ENCODE assay signal across 22 mouse cellular contexts in genomic region chr19:10510759-10511330, GRCm38 (mm10). TPM values are rescaled to one million over a fixed set of nuclear protein-coding genes. Genes with fewer than 3 reads are reported as not detected.
A peak's percentile ranks its signal among the peaks of the same experiment; 100 is the strongest.
DNase-seq lines count a peak whose midpoint lies in the region; ATAC-seq and TF ChIP-seq lines count a peak whose summit lies in the region.
"Had no signal": no experiment of that assay in that cellular context is flagged by ENCODE, and none has a peak within 500 bp of the region (broad histone marks: within the 10 kb centered on the region; RNA-seq: fewer than 3 reads in every experiment).

No protein-coding gene starts in this region.

- no peaks in the 10 kb centered on the region for H3K4me1 ChIP-seq in liver, adult 2 months (ENCODE audit: control insufficient read depth, insufficient read depth, low read length)
- peaks cover 11% of the 10 kb centered on the region; the same call in 1 of the 2 replicates for H3K4me1 ChIP-seq in liver, embryonic 12.5 days
- no peaks in the 10 kb centered on the region for H3K4me1 ChIP-seq in brown adipose tissue, adult 24 weeks (ENCODE audit: control insufficient read depth, insufficient read depth, insufficient read length, low read length)
- H3K4me1 ChIP-seq in lung, postnatal 0 days (ENCODE audit: insufficient read depth, low read depth, low read length), result no peaks in the 10 kb centered on the region
- H3K4me1 ChIP-seq in midbrain, postnatal 0 days (ENCODE audit: insufficient read depth, low read length), result no peaks in the 10 kb centered on the region
- H3K4me1 ChIP-seq: embryonic facial prominence, embryonic 12.5 days; limb, embryonic 12.5 days; neural tube, embryonic 12.5 days had no signal

- no peak overlapping the region for H3K27ac ChIP-seq in liver, adult 2 months (replicated peaks; ENCODE audit: insufficient read depth, low read depth, low read length)
- no peak overlapping the region for H3K27ac ChIP-seq in liver, embryonic 12.5 days
- peak overlapping the region; percentile 69 for H3K27ac ChIP-seq in brown adipose tissue, adult 24 weeks (replicated peaks; ENCODE audit: low read depth, low read length)
- peak overlapping the region; percentile 38 for H3K27ac ChIP-seq in lung, postnatal 0 days (ENCODE audit: low read length)
- no peak overlapping the region for H3K27ac ChIP-seq in midbrain, postnatal 0 days (ENCODE audit: low read depth, low read length)
- H3K27ac ChIP-seq: embryonic facial prominence, embryonic 12.5 days; heart, adult 2 months; hindbrain, postnatal 0 days; limb, embryonic 12.5 days; neural tube, embryonic 12.5 days had no signal

- H3K9me3 ChIP-seq in liver, embryonic 12.5 days (replicated peaks), result no peaks in the 10 kb centered on the region
- H3K9me3 ChIP-seq in lung, postnatal 0 days (ENCODE audit: low read length), result no peaks in the 10 kb centered on the region
- no peaks in the 10 kb centered on the region for H3K9me3 ChIP-seq in midbrain, postnatal 0 days (ENCODE audit: low read length)
- H3K9me3 ChIP-seq: embryonic facial prominence, embryonic 12.5 days; limb, embryonic 12.5 days; neural tube, embryonic 12.5 days had no signal

- peak; percentile 28 for DNase-seq in liver, adult 2 months (ENCODE audit: extremely low read depth, low read depth, low spot score)
- DNase-seq in lung, postnatal 0 days (ENCODE audit: low spot score), result peak; percentile 66
- DNase-seq in midbrain, postnatal 0 days (ENCODE audit: low spot score), result no peak
- DNase-seq in Muller cell, postnatal 12 days (ENCODE audit: inconsistent ontology term), result no peak
- DNase-seq: adrenal gland, postnatal 10 days; cerebellum, adult 11 months; cerebellum, postnatal 10 days; kidney, postnatal 10 days; lung, embryonic 14.5 days; thymus, postnatal 25 days had no signal

- TF ChIP-seq EP300 in lung, postnatal 0 days (IDR thresholded peaks at IDR 0.05), result no peak

- H3K36me3 ChIP-seq in liver, adult 2 months (ENCODE audit: control insufficient read depth, insufficient read depth, low read length), result peaks cover 42% of the 10 kb centered on the region
- H3K36me3 ChIP-seq in liver, embryonic 12.5 days, result peaks cover 77% of the 10 kb centered on the region
- H3K36me3 ChIP-seq in lung, postnatal 0 days (ENCODE audit: insufficient read depth, low read length), result peaks cover 7% of the 10 kb centered on the region; the same call in 1 of the 2 replicates
- H3K36me3 ChIP-seq in midbrain, postnatal 0 days (ENCODE audit: insufficient read depth, low read length), result peaks cover 21% of the 10 kb centered on the region

- WGBS in liver, adult 2 months, result 60% methylated on average over 6 of the region's 6 CpGs
- 62% methylated on average over 6 of the region's 6 CpGs for WGBS in liver, embryonic 12.5 days (ENCODE audit: insufficient replicate concordance)
- WGBS in lung, postnatal 0 days, result 44% methylated on average over 6 of the region's 6 CpGs
- 84% methylated on average over 6 of the region's 6 CpGs for WGBS in midbrain, postnatal 0 days

- no peak overlapping the region for H3K4me3 ChIP-seq in liver, adult 2 months (ENCODE audit: insufficient read depth, low read depth, low read length)
- no peak overlapping the region for H3K4me3 ChIP-seq in liver, embryonic 12.5 days
- no peak overlapping the region for H3K4me3 ChIP-seq in brown adipose tissue, adult 24 weeks (ENCODE audit: insufficient read depth, low read depth, low read length)
- no peak overlapping the region for H3K4me3 ChIP-seq in lung, postnatal 0 days (ENCODE audit: low read depth, low read length)
- no peak overlapping the region for H3K4me3 ChIP-seq in midbrain, postnatal 0 days (ENCODE audit: low read depth, low read length)
- H3K4me3 ChIP-seq: embryonic facial prominence, embryonic 12.5 days; heart, adult 2 months; limb, embryonic 12.5 days; neural tube, embryonic 12.5 days had no signal

- no peaks in the 10 kb centered on the region for H3K27me3 ChIP-seq in liver, adult 2 months (ENCODE audit: control insufficient read depth, insufficient read depth, low read length)
- no peaks in the 10 kb centered on the region for H3K27me3 ChIP-seq in liver, embryonic 12.5 days (replicated peaks)
- H3K27me3 ChIP-seq in lung, postnatal 0 days (replicated peaks; ENCODE audit: insufficient read depth, low read length), result no peaks in the 10 kb centered on the region
- H3K27me3 ChIP-seq in midbrain, postnatal 0 days (ENCODE audit: insufficient read depth, low read length), result no peaks in the 10 kb centered on the region
- H3K27me3 ChIP-seq: embryonic facial prominence, embryonic 12.5 days; limb, embryonic 12.5 days; neural tube, embryonic 12.5 days; Patski had no signal

- no peak for ATAC-seq in liver, embryonic 12.5 days
- peak; percentile 57 for ATAC-seq in lung, postnatal 0 days
- peak; percentile 74 for ATAC-seq in megakaryocyte, adult 5-6 weeks (ENCODE audit: poor library complexity, severe bottlenecking)
- ATAC-seq in midbrain, postnatal 0 days (ENCODE audit: low FRiP score), result no peak
- ATAC-seq: hindbrain, postnatal 0 days; intestine, postnatal 0 days; Patski had no signal

- no peak overlapping the region for H3K4me2 ChIP-seq in liver, embryonic 12.5 days
- no peak overlapping the region for H3K4me2 ChIP-seq in lung, postnatal 0 days (replicated peaks; ENCODE audit: low read depth, low read length)
- H3K4me2 ChIP-seq in midbrain, postnatal 0 days (ENCODE audit: low read depth, low read length, poor library complexity, severe bottlenecking), result no peak overlapping the region
- H3K4me2 ChIP-seq: embryonic facial prominence, embryonic 12.5 days; limb, embryonic 12.5 days; lung, embryonic 14.5 days; midbrain, embryonic 11.5 days; neural tube, embryonic 12.5 days had no signal

- H3K79me2 ChIP-seq in liver, adult 2 months (ENCODE audit: control insufficient read depth, insufficient read depth, low read length), result no peaks in the 10 kb centered on the region; the same call in 1 of the 2 replicates

- no peak for TF ChIP-seq CTCF in liver, adult 2 months (IDR thresholded peaks at IDR 0.05; ENCODE audit: low read depth, low read length)
- no peak for TF ChIP-seq CTCF in lung, postnatal 0 days (IDR thresholded peaks at IDR 0.05)
- no peak for TF ChIP-seq CTCF in midbrain, postnatal 0 days (IDR thresholded peaks at IDR 0.05)

- no peak overlapping the region for H3K9ac ChIP-seq in liver, adult 2 months (ENCODE audit: low read depth, low read length)
- H3K9ac ChIP-seq in liver, embryonic 12.5 days, result no peak overlapping the region
- no peak overlapping the region for H3K9ac ChIP-seq in lung, postnatal 0 days (replicated peaks; ENCODE audit: low read depth)
- H3K9ac ChIP-seq in midbrain, postnatal 0 days (replicated peaks; ENCODE audit: low read length, poor library complexity, severe bottlenecking), result no peak overlapping the region
- H3K9ac ChIP-seq: embryonic facial prominence, embryonic 12.5 days; limb, embryonic 12.5 days; lung, embryonic 14.5 days; neural tube, embryonic 12.5 days had no signal

- TF ChIP-seq POLR2A in liver, adult 2 months (IDR thresholded peaks at IDR 0.05; ENCODE audit: extremely low read depth, insufficient read depth, low read length), result no peak

RNA-seq across cellular contexts. Expression of gene Cpsf7, which starts 14.2 kb away (rescaled TPM):
- total RNA-seq in liver, adult 2 months (2014; rRNA removed), result 10.0 and 12.2 TPM in 2 replicates
- 15.0 and 19.9 TPM in 2 replicates for polyA plus RNA-seq in liver, adult 2 months (2012; rRNA removed)
- polyA plus RNA-seq in liver, embryonic 12.5 days (2016; fragmentation: Nextera tagmentation; extraction: Ambion mirVana), result 19.6 and 20.5 TPM in 2 replicates
- 18.5 and 18.6 TPM in 2 replicates for polyA plus RNA-seq in brown adipose tissue, adult 24 weeks (2012; ENCODE audit: insufficient read depth, insufficient read length, missing spikeins)
- 19.8 and 20.0 TPM in 2 replicates for polyA plus RNA-seq in lung, postnatal 0 days (2015; fragmentation: Nextera tagmentation; extraction: Ambion mirVana)
- total RNA-seq in megakaryocyte, adult 5-6 weeks (2015), result 56.3 and 57.1 TPM in 2 replicates
- total RNA-seq in megakaryocyte, adult 5-6 weeks (2017), result 35.9 and 42.2 TPM in 2 replicates
- 55.7 and 62.3 TPM in 2 replicates for total RNA-seq in midbrain, postnatal 0 days (2014; rRNA removed)
- polyA plus RNA-seq in midbrain, postnatal 0 days (2015; fragmentation: Nextera tagmentation; extraction: Ambion mirVana), result 36.7 and 40.6 TPM in 2 replicates

RNA-seq across cellular contexts. Expression of gene Sdhaf2, which starts 15.1 kb away (rescaled TPM):
- 23.3 and 29.6 TPM in 2 replicates for total RNA-seq in liver, adult 2 months (2014; rRNA removed)
- polyA plus RNA-seq in liver, adult 2 months (2012; rRNA removed), result 14.2 and 15.7 TPM in 2 replicates
- polyA plus RNA-seq in liver, embryonic 12.5 days (2016; fragmentation: Nextera tagmentation; extraction: Ambion mirVana), result 38.0 and 40.8 TPM in 2 replicates
- polyA plus RNA-seq in brown adipose tissue, adult 24 weeks (2012; ENCODE audit: insufficient read depth, insufficient read length, missing spikeins), result 57.1 and 65.5 TPM in 2 replicates
- polyA plus RNA-seq in lung, postnatal 0 days (2015; fragmentation: Nextera tagmentation; extraction: Ambion mirVana), result 46.4 and 49.8 TPM in 2 replicates
- total RNA-seq in megakaryocyte, adult 5-6 weeks (2015), result 46.9 and 51.5 TPM in 2 replicates
- 54.6 and 55.9 TPM in 2 replicates for total RNA-seq in megakaryocyte, adult 5-6 weeks (2017)
- total RNA-seq in midbrain, postnatal 0 days (2014; rRNA removed), result 51.5 and 54.4 TPM in 2 replicates
- polyA plus RNA-seq in midbrain, postnatal 0 days (2015; fragmentation: Nextera tagmentation; extraction: Ambion mirVana), result 56.1 and 64.3 TPM in 2 replicates

RNA-seq across cellular contexts. Expression of gene Ppp1r32, which starts 28.1 kb away (rescaled TPM):
- total RNA-seq in liver, adult 2 months (2014; rRNA removed), result 0.13 TPM in 1 of 2 replicates, not detected in the other
- 0.06 and 0.09 TPM in 2 replicates for polyA plus RNA-seq in liver, adult 2 months (2012; rRNA removed)
- polyA plus RNA-seq in liver, embryonic 12.5 days (2016; fragmentation: Nextera tagmentation; extraction: Ambion mirVana), result not detected in 2 replicates
- polyA plus RNA-seq in brown adipose tissue, adult 24 weeks (2012; ENCODE audit: insufficient read depth, insufficient read length, missing spikeins), result not detected in 2 replicates
- polyA plus RNA-seq in lung, postnatal 0 days (2015; fragmentation: Nextera tagmentation; extraction: Ambion mirVana), result 2.6 and 2.9 TPM in 2 replicates
- total RNA-seq in megakaryocyte, adult 5-6 weeks (2015), result 0.29 TPM in 1 of 2 replicates, not detected in the other
- total RNA-seq in megakaryocyte, adult 5-6 weeks (2017), result 0.37 TPM in 1 of 2 replicates, not detected in the other
- 4.9 and 7.8 TPM in 2 replicates for total RNA-seq in midbrain, postnatal 0 days (2014; rRNA removed)
- 5.0 and 5.3 TPM in 2 replicates for polyA plus RNA-seq in midbrain, postnatal 0 days (2015; fragmentation: Nextera tagmentation; extraction: Ambion mirVana)
- total RNA-seq: hematopoietic stem cell, adult 5-6 weeks had no signal
- polyA plus RNA-seq: limb, embryonic 12.5 days; lung, embryonic 14.5 days; neural tube, embryonic 12.5 days had no signal

RNA-seq across cellular contexts. Expression of gene Tmem216, which starts 45.2 kb away (rescaled TPM):
- total RNA-seq in liver, adult 2 months (2014; rRNA removed), result 3.7 and 5.3 TPM in 2 replicates
- 10.4 and 11.3 TPM in 2 replicates for polyA plus RNA-seq in liver, adult 2 months (2012; rRNA removed)
- polyA plus RNA-seq in liver, embryonic 12.5 days (2016; fragmentation: Nextera tagmentation; extraction: Ambion mirVana), result 14.9 and 18.2 TPM in 2 replicates
- polyA plus RNA-seq in brown adipose tissue, adult 24 weeks (2012; ENCODE audit: insufficient read depth, insufficient read length, missing spikeins), result 11.0 and 15.9 TPM in 2 replicates
- polyA plus RNA-seq in lung, postnatal 0 days (2015; fragmentation: Nextera tagmentation; extraction: Ambion mirVana), result 43.0 and 44.5 TPM in 2 replicates
- 19.1 and 27.3 TPM in 2 replicates for total RNA-seq in megakaryocyte, adult 5-6 weeks (2015)
- total RNA-seq in megakaryocyte, adult 5-6 weeks (2017), result 16.5 and 18.7 TPM in 2 replicates
- 23.1 and 33.8 TPM in 2 replicates for total RNA-seq in midbrain, postnatal 0 days (2014; rRNA removed)
- 41.5 and 47.0 TPM in 2 replicates for polyA plus RNA-seq in midbrain, postnatal 0 days (2015; fragmentation: Nextera tagmentation; extraction: Ambion mirVana)

RNA-seq across cellular contexts. Expression of gene Lrrc10b, which starts 53.6 kb away (rescaled TPM):
- total RNA-seq in liver, adult 2 months (2014; rRNA removed), result not detected in 2 replicates
- polyA plus RNA-seq in liver, adult 2 months (2012; rRNA removed), result not detected in 2 replicates
- 0.06 and 0.12 TPM in 2 replicates for polyA plus RNA-seq in liver, embryonic 12.5 days (2016; fragmentation: Nextera tagmentation; extraction: Ambion mirVana)
- not detected in 2 replicates for polyA plus RNA-seq in brown adipose tissue, adult 24 weeks (2012; ENCODE audit: insufficient read depth, insufficient read length, missing spikeins)
- polyA plus RNA-seq in lung, postnatal 0 days (2015; fragmentation: Nextera tagmentation; extraction: Ambion mirVana), result 3.7 and 3.9 TPM in 2 replicates
- total RNA-seq in megakaryocyte, adult 5-6 weeks (2015), result not detected in 2 replicates
- not detected in 2 replicates for total RNA-seq in megakaryocyte, adult 5-6 weeks (2017)
- total RNA-seq in midbrain, postnatal 0 days (2014; rRNA removed), result 6.2 and 8.7 TPM in 2 replicates
- 2.2 and 2.3 TPM in 2 replicates for polyA plus RNA-seq in midbrain, postnatal 0 days (2015; fragmentation: Nextera tagmentation; extraction: Ambion mirVana)
- total RNA-seq: hematopoietic stem cell, adult 5-6 weeks had no signal

Comparison
In these comparisons a context has a peak if more than half of its experiments do, and no peak if none do; other contexts are left out.
1. DNase-seq: peak in liver, adult 2 months (single experiment) and lung, postnatal 0 days (single experiment); none in midbrain, postnatal 0 days (single experiment) and Muller cell, postnatal 12 days (single experiment).
2. H3K27ac ChIP-seq: peak in brown adipose tissue, adult 24 weeks (single experiment) and lung, postnatal 0 days (single experiment); none in liver, adult 2 months (single experiment), liver, embryonic 12.5 days (single experiment) and midbrain, postnatal 0 days (single experiment).
3. ATAC-seq: peak in lung, postnatal 0 days (single experiment) and megakaryocyte, adult 5-6 weeks (single experiment); none in liver, embryonic 12.5 days (single experiment) and midbrain, postnatal 0 days (single experiment).